Mouse (Mus musculus) forelimb bud, embryonic 11.5 days (tissue): Measurements from ENCODE around the gene Ice2.

Experiments
- DNase-seq: peaks from one replicate; pipeline ENCODE4 v3.0.0-alpha.2; 2012; ENCODE audit warnings: low read depth, low spot score

Ice2 gene

GRCm38 (mm10) chr9:69404671-69405070, 7.0 kb downstream of the Ice2 start:
- DNase-seq, result no peak

GRCm38 (mm10) chr9:69419476-69419875, 21.8 kb downstream of the Ice2 start:
- DNase-seq, result no peak

GRCm38 (mm10) chr9:69430531-69430930, 32.8 kb downstream of the Ice2 start:
- DNase-seq, result no peak

- DNase-seq, result peak; percentile 65
Observed at GRCm38 (mm10) chr9:69431863-69432555, 34.3 kb downstream of the Ice2 start.

- no peak for DNase-seq
Observed at GRCm38 (mm10) chr9:69435194-69435593, 37.5 kb downstream of the Ice2 start.

GRCm38 (mm10) chr9:69435662-69436061, 38.0 kb downstream of the Ice2 start:
- DNase-seq, result no peak

GRCm38 (mm10) chr9:69439805-69440357, 42.2 kb downstream of the Ice2 start:
- DNase-seq, result no peak

GRCm38 (mm10) chr9:69442471-69443038, 44.8 kb downstream of the Ice2 start:
- no peak for DNase-seq

GRCm38 (mm10) chr9:69443203-69443602, 45.5 kb downstream of the Ice2 start:
- no peak for DNase-seq

GRCm38 (mm10) chr9:69448801-69449200, 51.1 kb downstream of the Ice2 start:
- DNase-seq, result no peak

GRCm38 (mm10) chr9:69450636-69451035, 52.9 kb downstream of the Ice2 start:
- no peak for DNase-seq

GRCm38 (mm10) chr9:69451886-69452810, 54.4 kb downstream of the Ice2 start:
- DNase-seq, result no peak

GRCm38 (mm10) chr9:69453066-69453900, 55.6 kb downstream of the Ice2 start, which contains the start of gene Anxa2:
TSS of gene Anxa2 (plus strand) at chr9:69453620.
- DNase-seq, result peak; percentile 65

- no peak for DNase-seq
Observed at GRCm38 (mm10) chr9:69453901-69454666, 56.4 kb downstream of the Ice2 start.

GRCm38 (mm10) chr9:69454691-69455090, 57.0 kb downstream of the Ice2 start:
- no peak for DNase-seq

GRCm38 (mm10) chr9:69455391-69455790, 57.7 kb downstream of the Ice2 start:
- no peak for DNase-seq

- no peak for DNase-seq
Observed at GRCm38 (mm10) chr9:69456406-69457075, 58.8 kb downstream of the Ice2 start.

- no peak for DNase-seq
Observed at GRCm38 (mm10) chr9:69457143-69457542, 59.4 kb downstream of the Ice2 start.

GRCm38 (mm10) chr9:69457747-69458625, 60.3 kb downstream of the Ice2 start:
- DNase-seq, result peak; percentile 73
